Mouse (Mus musculus) olfactory bulb, adult 2 months (tissue): ENCODE measurements around the gene Celsr3.

ENCODE experiments used
- CTCF ChIP-seq: fragments of 200-500 bp; IDR thresholded peaks from 2 replicates; pipeline ENCODE4 v1.5.1; 2012; ENCODE audit warnings: low read depth, mild to moderate bottlenecking, low read length, moderate library complexity; ENCODE audit not compliant: insufficient read depth
- POLR2A ChIP-seq: fragments of 200-500 bp; IDR thresholded peaks from 2 replicates; pipeline ENCODE4 v1.6.1; 2012; ENCODE audit warnings: mild to moderate bottlenecking, low read depth, low read length, moderate library complexity; ENCODE audit not compliant: insufficient read depth

DNA sequence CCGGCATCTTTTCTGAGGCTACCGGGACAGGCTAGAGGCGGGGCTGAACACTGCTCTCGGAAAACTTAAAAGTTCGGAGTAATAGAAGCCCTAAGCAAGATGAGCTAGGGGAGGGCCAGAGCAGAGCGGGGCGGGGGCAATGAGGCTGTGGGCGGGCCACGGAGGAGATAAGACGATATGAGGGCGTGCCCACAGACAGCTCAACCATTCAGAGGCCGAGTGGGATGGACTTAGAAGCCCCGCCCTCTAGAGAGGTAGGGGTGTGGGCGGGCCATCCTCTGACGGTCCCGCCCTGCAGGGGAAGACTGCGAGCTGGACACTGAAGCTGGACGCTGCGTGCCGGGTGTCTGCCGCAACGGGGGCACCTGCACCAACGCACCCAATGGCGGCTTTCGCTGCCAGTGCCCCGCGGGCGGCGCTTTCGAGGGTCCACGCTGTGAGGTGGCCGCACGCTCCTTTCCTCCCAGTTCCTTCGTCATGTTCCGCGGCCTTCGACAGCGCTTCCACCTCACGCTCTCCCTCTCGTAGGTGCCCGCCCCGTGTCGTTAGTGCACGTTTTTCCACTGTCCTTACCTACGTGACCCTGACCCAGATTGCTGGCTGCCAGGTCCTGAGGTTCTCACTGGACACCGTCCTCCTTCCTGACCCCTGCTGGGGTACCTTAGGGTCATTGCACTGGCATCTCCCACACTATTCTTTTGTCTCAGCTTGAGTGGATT, 6.4 kb downstream of the Celsr3 start:
- no peak for TF ChIP-seq CTCF
- no peak for TF ChIP-seq POLR2A
